Mouse (Mus musculus): ENCODE results near the gene Zswim1. TPM values are rescaled to one million over a fixed set of nuclear protein-coding genes. Genes with fewer than 3 reads are reported as not detected.
"Not testable (repeated sequence)": the region's sequence is repeated elsewhere in the genome, so short reads cannot be mapped to it uniquely, and the experiment has no call there.

Zswim1 gene
- total RNA-seq, 2 experiments from 2014 or later = 18.5 to 18.7 TPM

GRCm38 (mm10) chr2:164862179-164862861 is 39.8 kb downstream of the Zswim1 start:
- DNase-seq (ENCODE audit: low spot score in 2 of 2) = no peak

GRCm38 (mm10) chr2:164863411-164863810 is 40.9 kb downstream of the Zswim1 start:
- not testable (repeated sequence) for DNase-seq (ENCODE audit: low spot score in 2 of 2)

- DNase-seq (ENCODE audit: low spot score in 2 of 2) = no peak
These were observed 42.1 kb downstream of the Zswim1 start for GRCm38 (mm10) chr2:164864593-164864992.

- no peak for DNase-seq (ENCODE audit: low spot score in 2 of 2)
These were observed 44.5 kb downstream of the Zswim1 start for GRCm38 (mm10) chr2:164866741-164867551.

GRCm38 (mm10) chr2:164867566-164867965 is 45.1 kb downstream of the Zswim1 start:
- no peak for DNase-seq (ENCODE audit: low spot score in 2 of 2)

- DNase-seq (ENCODE audit: low spot score in 2 of 2) = no peak
These were observed 46.0 kb downstream of the Zswim1 start for GRCm38 (mm10) chr2:164868491-164868890.

- DNase-seq (ENCODE audit: low spot score in 2 of 2) = no peak
These were observed 49.3 kb downstream of the Zswim1 start for GRCm38 (mm10) chr2:164871602-164872303.

GRCm38 (mm10) chr2:164873621-164874020 is 51.1 kb downstream of the Zswim1 start:
- DNase-seq (ENCODE audit: low spot score in 2 of 2) = no peak

- no peak for DNase-seq (ENCODE audit: low spot score in 2 of 2)
These were observed 51.8 kb downstream of the Zswim1 start for GRCm38 (mm10) chr2:164874239-164874769.

GRCm38 (mm10) chr2:164875648-164876047 is 53.2 kb downstream of the Zswim1 start:
- not testable (repeated sequence) for DNase-seq (ENCODE audit: low spot score in 2 of 2)

Other genes with a start within 250 kb of the Zswim1 start
- gene Spint3, start 249.2 kb upstream of the Zswim1 start, total RNA-seq (2021) = not detected
- 1 to 10 TPM in 1 of 2 experiments, under 1 TPM in 1; 0.78 to 2.2 TPM for gene Wfdc6a, start 237.2 kb upstream of the Zswim1 start, total RNA-seq (2021)
- gene Eppin, start 229.1 kb upstream of the Zswim1 start, total RNA-seq (2021) = not detected
- gene Wfdc6b, start 209.2 kb upstream of the Zswim1 start, total RNA-seq (2021) = not detected
- gene Wfdc8, start 209.1 kb upstream of the Zswim1 start, total RNA-seq (2021) = not detected
- not detected for gene Wfdc16, start 183.9 kb upstream of the Zswim1 start, total RNA-seq (2021)
- gene Wfdc10, start 166.6 kb upstream of the Zswim1 start, total RNA-seq (2021) = not detected
- gene Wfdc9, start 166.1 kb upstream of the Zswim1 start, total RNA-seq (2021) = not detected
- gene Wfdc11, start 148.6 kb upstream of the Zswim1 start, total RNA-seq (2021) = not detected
- gene Wfdc13, start 137.6 kb upstream of the Zswim1 start, total RNA-seq (2021) = not detected
- not detected for gene Spint4, start 124.2 kb upstream of the Zswim1 start, total RNA-seq (2021)
- not detected for gene Spint5, start 107.4 kb upstream of the Zswim1 start, total RNA-seq (2021)
- 1 to 10 TPM in 1 of 2 experiments, under 1 TPM in 1; 0.87 to 1.4 TPM for gene Wfdc3, start 76.8 kb upstream of the Zswim1 start, total RNA-seq (2021)
- gene Dnttip1, start 76.7 kb upstream of the Zswim1 start, total RNA-seq (2021) = 10 to 100 TPM; 41.9 to 46.0 TPM
- 1 to 10 TPM; 6.9 to 8.3 TPM for gene Ube2c, start 52.8 kb upstream of the Zswim1 start, total RNA-seq (2021)
- not detected for gene Tnnc2, start 42.7 kb upstream of the Zswim1 start, total RNA-seq (2021)
- gene Snx21, start 36.9 kb upstream of the Zswim1 start, total RNA-seq (2021) = 10 to 100 TPM; 41.3 to 43.6 TPM
- gene Acot8, start 17.8 kb upstream of the Zswim1 start, total RNA-seq (2021) = 10 to 100 TPM; 24.1 to 28.6 TPM
- 1 to 10 TPM; 8.9 to 9.4 TPM for gene Zswim3, start 17.6 kb upstream of the Zswim1 start, total RNA-seq (2021)
- 1 to 10 TPM in 1 of 2 experiments, not detected in 1; 1.6 TPM for gene Spata25, start 5.9 kb downstream of the Zswim1 start, total RNA-seq (2021)
- gene Ctsa, start 10.2 kb downstream of the Zswim1 start, total RNA-seq (2021) = 10 to 100 TPM; 70.8 to 76.9 TPM
- gene Neurl2, start 10.8 kb downstream of the Zswim1 start, total RNA-seq (2021) = 1 to 10 TPM; 3.5 to 4.7 TPM
- 10 to 100 TPM; 72.9 to 79.2 TPM for gene Pltp, start 35.0 kb downstream of the Zswim1 start, total RNA-seq (2021)
- gene Pcif1, start 56.6 kb downstream of the Zswim1 start, total RNA-seq (2021) = 10 to 100 TPM; 45.0 to 50.9 TPM
- gene Zfp335, start 89.1 kb downstream of the Zswim1 start, total RNA-seq (2021) = 10 to 100 TPM; 24.0 to 24.1 TPM
- 1 to 10 TPM; 2.8 TPM for gene Mmp9, start 118.1 kb downstream of the Zswim1 start, total RNA-seq (2021)
- gene Slc12a5, start 138.1 kb downstream of the Zswim1 start, total RNA-seq (2021) = 100 to 1,000 TPM; 252 to 272 TPM
- 10 to 100 TPM; 55.8 to 57.6 TPM for gene Ncoa5, start 212.2 kb downstream of the Zswim1 start, total RNA-seq (2021)
- gene Cd40, start 232.9 kb downstream of the Zswim1 start, total RNA-seq (2021) = 1 to 10 TPM; 1.5 to 3.8 TPM